Mouse (Mus musculus) spleen, adult 18-20 months (tissue): ENCODE data around the gene Padi6.

Experiments used
- DNase-seq, 2 experiments: peaks; one replicate each; pipeline ENCODE4 v3.0.0; 2022; ENCODE audit warnings: mixed read lengths in 2 of 2

The Padi6 gene

GRCm38 (mm10) chr4:140747978-140748377, 5.5 kb upstream of the Padi6 start:
- no peak for DNase-seq

GRCm38 (mm10) chr4:140744654-140745053, 2.2 kb upstream of the Padi6 start:
- peak; percentile 25 to 40 for DNase-seq

- DNase-seq, result no peak
Measured at GRCm38 (mm10) chr4:140743086-140743485, 643 bp upstream of the Padi6 start.

GRCm38 (mm10) chr4:140741401-140741800, 1.0 kb downstream of the Padi6 start:
- DNase-seq, result no peak

- no peak for DNase-seq
Measured at GRCm38 (mm10) chr4:140740655-140741054, 1.8 kb downstream of the Padi6 start.

GRCm38 (mm10) chr4:140732871-140733270, 9.6 kb downstream of the Padi6 start:
- DNase-seq, result no peak

GRCm38 (mm10) chr4:140731654-140732053, 10.8 kb downstream of the Padi6 start:
- DNase-seq, result no peak

GRCm38 (mm10) chr4:140726907-140727306, 15.5 kb downstream of the Padi6 start:
- no peak for DNase-seq

GRCm38 (mm10) chr4:140724739-140725138, 17.7 kb downstream of the Padi6 start:
- no peak for DNase-seq

GRCm38 (mm10) chr4:140723801-140724200, 18.6 kb downstream of the Padi6 start:
- no peak for DNase-seq

- DNase-seq, result no peak
Measured at GRCm38 (mm10) chr4:140723192-140723591, 19.3 kb downstream of the Padi6 start.

GRCm38 (mm10) chr4:140722710-140723109, 19.7 kb downstream of the Padi6 start:
- DNase-seq, result no peak

GRCm38 (mm10) chr4:140721968-140722490, 20.4 kb downstream of the Padi6 start:
- DNase-seq, result no peak

GRCm38 (mm10) chr4:140720091-140720490, 22.4 kb downstream of the Padi6 start:
- no peak for DNase-seq

- no peak for DNase-seq
Measured at GRCm38 (mm10) chr4:140718436-140718835, 24.0 kb downstream of the Padi6 start.

- DNase-seq, result no peak
Measured at GRCm38 (mm10) chr4:140716994-140717393, 25.4 kb downstream of the Padi6 start.

- DNase-seq, result no peak
Measured at GRCm38 (mm10) chr4:140714586-140714985, 27.9 kb downstream of the Padi6 start.

GRCm38 (mm10) chr4:140713480-140714365, 28.7 kb downstream of the Padi6 start:
- DNase-seq, result peak; percentile 68 to 84

GRCm38 (mm10) chr4:140711360-140711759, 31.1 kb downstream of the Padi6 start:
- DNase-seq, result no peak

- DNase-seq, result no peak
Measured at GRCm38 (mm10) chr4:140710781-140711180, 31.7 kb downstream of the Padi6 start.

GRCm38 (mm10) chr4:140709617-140710016, 32.8 kb downstream of the Padi6 start:
- DNase-seq, result no peak

- DNase-seq, result no peak
Measured at GRCm38 (mm10) chr4:140709111-140709510, 33.3 kb downstream of the Padi6 start.

GRCm38 (mm10) chr4:140708297-140708927, 34.0 kb downstream of the Padi6 start:
- DNase-seq, result no peak

GRCm38 (mm10) chr4:140707615-140708014, 34.8 kb downstream of the Padi6 start:
- no peak for DNase-seq
